Mouse (Mus musculus): Measurements from ENCODE around the gene Clasp1. TPM values are rescaled to one million over a fixed set of nuclear protein-coding genes. Genes with fewer than 3 reads are reported as not detected.

Clasp1 gene
- polyA plus RNA-seq, 1 experiment, result 22.3 TPM

DNA sequence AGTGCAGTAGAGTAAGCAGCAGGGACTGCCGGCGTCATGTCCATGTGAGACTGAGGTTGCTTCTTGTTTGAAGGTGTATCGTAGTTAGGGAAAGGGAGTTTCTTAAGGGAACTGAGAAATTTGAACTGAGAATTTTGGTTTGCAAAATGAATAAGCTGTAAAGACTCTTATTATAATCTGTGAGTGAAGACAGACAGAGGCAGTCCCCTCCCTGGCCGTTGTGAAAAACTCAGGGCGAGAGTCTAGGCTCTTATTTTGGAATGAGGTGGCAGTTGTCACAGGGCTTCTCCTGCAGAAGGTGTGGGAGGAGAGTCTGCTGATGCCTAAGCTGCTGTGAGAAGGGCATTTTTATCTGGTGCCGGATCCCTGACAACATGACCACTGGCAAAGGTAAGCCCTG, 92.8 kb downstream of the Clasp1 start:
- Histone ChIP-seq H3K4me1 (ENCODE audit: control insufficient read depth, insufficient read depth, low read length) (no peaks in the 10 kb centered on the region), H3K27ac (ENCODE audit: insufficient read depth, low read depth, low read length) (no peak overlapping the region), H3K4me3 (ENCODE audit: insufficient read depth, low read length) (no peak overlapping the region)
- no peak for TF ChIP-seq CTCF (IDR thresholded peaks at IDR 0.05; ENCODE audit: low read depth, low read length)

DNA sequence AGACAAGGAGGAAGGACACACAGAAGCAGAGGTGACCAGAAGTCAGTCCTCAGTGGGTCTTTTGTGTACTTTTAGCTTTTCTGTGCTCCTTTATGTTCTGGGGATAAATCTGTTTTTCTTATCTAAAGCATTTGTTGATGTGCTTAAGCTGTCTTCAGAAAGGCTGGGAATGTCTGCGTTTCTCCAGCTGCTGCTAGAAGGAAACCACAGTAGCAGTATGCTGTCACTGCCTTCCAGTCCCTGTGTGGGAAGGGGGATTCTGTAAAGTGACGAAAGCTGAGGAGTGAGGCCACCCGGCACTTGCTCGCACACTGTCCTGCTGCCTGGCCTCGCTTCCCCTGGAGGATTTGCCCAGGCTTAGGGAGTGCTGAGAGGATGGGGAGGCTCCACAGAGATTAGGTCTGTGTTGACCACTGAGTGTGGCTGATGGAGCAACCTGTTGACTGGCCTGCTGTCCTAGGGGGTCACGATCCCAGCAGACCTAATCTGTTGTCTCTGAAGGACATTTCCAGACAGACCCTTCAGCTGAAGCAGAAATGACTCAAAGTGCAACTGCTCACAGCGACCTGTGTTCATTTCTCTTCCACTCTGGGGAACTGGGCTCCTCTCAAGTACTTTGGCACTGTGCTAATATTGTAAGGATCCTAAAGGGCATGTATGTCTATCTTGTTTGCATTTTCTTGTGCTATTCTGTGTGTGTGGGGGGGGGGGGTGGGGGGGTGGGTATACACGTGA, 93.6 kb downstream of the Clasp1 start:
- H3K27ac ChIP-seq (ENCODE audit: insufficient read depth, low read depth, low read length), result no peak overlapping the region
- no peak overlapping the region for H3K4me3 ChIP-seq (ENCODE audit: insufficient read depth, low read length)
- H3K4me1 ChIP-seq (ENCODE audit: control insufficient read depth, insufficient read depth, low read length), result no peaks in the 10 kb centered on the region
- TF ChIP-seq POLR2A (IDR thresholded peaks at IDR 0.05; ENCODE audit: borderline replicate concordance, low read depth, low read length) (no peak), CTCF (IDR thresholded peaks at IDR 0.05; ENCODE audit: low read depth, low read length) (no peak)

DNA sequence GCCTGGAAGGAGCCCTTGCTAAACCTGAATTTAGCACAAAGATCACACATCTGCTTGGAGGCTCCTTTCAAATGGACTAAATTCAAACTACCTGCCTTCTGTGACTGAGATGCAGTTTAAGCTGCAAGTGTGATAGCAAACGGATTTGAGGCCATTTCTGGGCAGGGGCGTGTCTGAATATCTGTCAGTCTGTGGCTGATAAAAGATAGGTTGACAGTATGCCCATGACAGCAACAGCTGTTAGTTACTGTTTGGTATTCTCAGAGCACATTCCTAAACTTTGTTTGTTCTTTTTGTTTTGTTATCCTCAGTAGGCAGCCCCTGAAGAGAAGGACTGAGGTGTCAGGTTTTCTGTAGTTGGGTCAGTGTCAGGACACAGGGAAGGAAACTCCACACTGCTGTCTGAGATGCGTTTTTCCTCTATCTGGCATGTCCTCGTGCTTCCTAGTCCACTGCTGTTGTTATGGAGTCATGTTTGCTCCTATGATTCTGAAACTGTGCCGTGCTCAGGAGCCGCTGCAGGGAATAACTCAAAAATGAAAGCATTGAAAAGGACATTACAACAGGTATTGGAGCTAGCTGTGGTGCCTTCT, 94.7 kb downstream of the Clasp1 start:
- no peak overlapping the region for H3K27ac ChIP-seq (ENCODE audit: insufficient read depth, low read depth, low read length)
- no peaks in the 10 kb centered on the region for H3K4me1 ChIP-seq (ENCODE audit: control insufficient read depth, insufficient read depth, low read length)
- no peak for TF ChIP-seq POLR2A (IDR thresholded peaks at IDR 0.05; ENCODE audit: borderline replicate concordance, low read depth, low read length)
- no peak for TF ChIP-seq CTCF (IDR thresholded peaks at IDR 0.05; ENCODE audit: low read depth, low read length)
- no peak overlapping the region for H3K4me3 ChIP-seq (ENCODE audit: insufficient read depth, low read length)

DNA sequence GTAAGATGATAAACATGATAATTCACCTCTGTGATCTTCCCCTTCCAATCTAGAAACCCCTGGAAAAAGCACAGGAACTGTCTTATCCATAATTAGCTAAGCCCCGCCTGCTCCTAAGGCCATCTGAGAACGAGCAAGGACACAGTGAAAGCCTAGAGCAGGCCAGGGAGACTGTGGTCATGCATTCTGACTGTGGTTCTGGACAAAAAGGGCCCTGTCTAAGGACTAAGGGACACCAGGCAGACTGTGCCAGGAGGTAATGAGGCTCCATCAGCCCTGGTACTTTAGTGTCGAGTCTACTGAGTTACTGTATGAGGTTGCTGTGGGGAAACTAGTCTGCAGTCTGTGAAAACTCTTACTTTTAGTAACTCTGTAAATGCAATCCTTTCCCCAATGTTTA, 96.7 kb downstream of the Clasp1 start:
- no peak for TF ChIP-seq POLR2A (IDR thresholded peaks at IDR 0.05; ENCODE audit: borderline replicate concordance, low read depth, low read length)
- no peak for TF ChIP-seq CTCF (IDR thresholded peaks at IDR 0.05; ENCODE audit: low read depth, low read length)
- Histone ChIP-seq H3K4me1 (ENCODE audit: control insufficient read depth, insufficient read depth, low read length) (no peaks in the 10 kb centered on the region), H3K4me3 (ENCODE audit: insufficient read depth, low read length) (no peak overlapping the region), H3K27ac (ENCODE audit: insufficient read depth, low read depth, low read length) (no peak overlapping the region)

DNA sequence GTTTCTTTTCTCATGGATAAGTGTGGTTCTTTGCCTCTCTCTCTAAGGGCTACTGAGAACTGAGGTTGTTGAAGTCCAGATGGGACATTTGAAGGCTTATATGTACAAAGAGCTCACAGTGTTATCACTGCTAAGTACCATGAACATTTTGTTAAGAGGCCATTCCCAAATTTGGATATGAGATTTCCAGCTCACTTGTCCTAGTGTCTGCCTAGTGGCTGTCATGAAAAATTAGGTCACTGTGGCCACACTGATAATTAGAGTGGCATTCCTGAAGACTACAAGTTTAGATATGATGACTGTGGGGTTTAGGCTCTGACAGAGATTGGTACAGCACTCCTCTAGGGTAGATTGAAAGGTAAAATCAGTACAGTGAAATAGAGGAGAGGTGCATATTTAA, 97.2 kb downstream of the Clasp1 start:
- Histone ChIP-seq H3K4me3 (ENCODE audit: insufficient read depth, low read length) (no peak overlapping the region), H3K27ac (ENCODE audit: insufficient read depth, low read depth, low read length) (no peak overlapping the region), H3K4me1 (ENCODE audit: control insufficient read depth, insufficient read depth, low read length) (no peaks in the 10 kb centered on the region)
- TF ChIP-seq POLR2A (IDR thresholded peaks at IDR 0.05; ENCODE audit: borderline replicate concordance, low read depth, low read length) (no peak), CTCF (IDR thresholded peaks at IDR 0.05; ENCODE audit: low read depth, low read length) (no peak)

DNA sequence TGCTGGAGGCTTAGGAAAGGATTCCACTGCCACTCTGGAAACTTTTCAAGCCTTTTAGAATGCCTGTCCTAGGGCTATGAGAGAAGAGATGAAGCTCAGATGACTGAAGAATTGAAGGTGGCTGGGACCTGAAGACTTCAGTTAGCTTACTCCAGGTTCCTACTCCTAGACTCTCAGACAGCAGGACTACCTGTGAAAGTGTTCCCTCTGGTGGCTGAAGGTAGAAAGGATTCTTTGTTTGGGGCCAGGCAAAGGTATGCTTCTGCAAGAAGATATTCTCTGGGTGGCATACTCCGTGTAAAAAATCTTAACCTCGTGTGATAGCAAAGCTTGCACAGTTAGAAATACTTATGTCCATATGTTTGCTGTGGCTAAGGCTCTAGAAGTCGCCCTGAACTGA, 104.0 kb downstream of the Clasp1 start:
- no peaks in the 10 kb centered on the region for H3K4me1 ChIP-seq (ENCODE audit: control insufficient read depth, insufficient read depth, low read length)
- TF ChIP-seq CTCF (IDR thresholded peaks at IDR 0.05; ENCODE audit: low read depth, low read length) (no peak), POLR2A (IDR thresholded peaks at IDR 0.05; ENCODE audit: borderline replicate concordance, low read depth, low read length) (no peak)
- no peak overlapping the region for H3K4me3 ChIP-seq (ENCODE audit: insufficient read depth, low read length)
- H3K27ac ChIP-seq (ENCODE audit: insufficient read depth, low read depth, low read length), result no peak overlapping the region

DNA sequence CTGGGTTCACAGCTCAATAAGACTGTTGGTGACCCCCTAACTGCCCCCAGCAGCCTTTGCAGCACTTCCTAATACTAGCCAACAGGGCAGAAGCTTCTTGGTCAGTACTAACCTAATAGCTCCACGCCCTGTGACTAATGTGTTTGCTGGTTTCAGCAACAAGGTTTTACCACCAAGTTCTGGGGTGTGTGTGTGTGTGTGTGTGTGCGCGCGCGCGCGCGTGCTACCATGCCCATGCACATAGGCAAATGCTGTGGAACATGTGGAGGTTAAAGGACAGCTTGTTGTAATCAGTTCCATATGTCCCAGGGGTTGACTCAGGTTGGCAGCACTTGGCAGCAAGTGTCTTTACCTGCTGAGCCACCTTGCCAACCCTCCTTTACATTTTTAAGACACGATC, 105.7 kb downstream of the Clasp1 start:
- Histone ChIP-seq H3K4me3 (ENCODE audit: insufficient read depth, low read length) (no peak overlapping the region), H3K4me1 (ENCODE audit: control insufficient read depth, insufficient read depth, low read length) (no peaks in the 10 kb centered on the region), H3K27ac (ENCODE audit: insufficient read depth, low read depth, low read length) (no peak overlapping the region)
- no peak for TF ChIP-seq POLR2A (IDR thresholded peaks at IDR 0.05; ENCODE audit: borderline replicate concordance, low read depth, low read length)
- no peak for TF ChIP-seq CTCF (IDR thresholded peaks at IDR 0.05; ENCODE audit: low read depth, low read length)

DNA sequence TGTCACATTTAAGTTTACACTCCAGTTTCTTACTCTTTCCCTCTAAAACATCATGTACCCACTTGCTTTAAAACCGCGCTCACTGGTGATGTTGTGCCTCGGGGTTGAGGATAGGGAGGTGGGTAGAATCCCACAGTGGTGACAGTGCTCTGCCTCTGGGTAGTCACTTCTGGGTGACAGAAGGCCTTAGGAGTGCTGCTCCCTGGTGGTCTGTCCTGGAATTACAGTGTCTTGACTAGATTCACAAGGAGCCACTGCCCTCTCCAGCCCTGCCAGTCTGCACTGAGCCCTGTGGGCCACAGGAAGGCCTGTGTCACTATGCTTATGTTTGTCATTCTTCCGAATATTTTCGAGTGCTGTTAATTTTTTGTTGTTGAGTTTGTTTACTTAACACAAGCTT, 109.5 kb downstream of the Clasp1 start:
- H3K4me3 ChIP-seq (ENCODE audit: insufficient read depth, low read length), result no peak overlapping the region
- no peak overlapping the region for H3K27ac ChIP-seq (ENCODE audit: insufficient read depth, low read depth, low read length)
- H3K4me1 ChIP-seq (ENCODE audit: control insufficient read depth, insufficient read depth, low read length), result no peaks in the 10 kb centered on the region
- TF ChIP-seq POLR2A (IDR thresholded peaks at IDR 0.05; ENCODE audit: borderline replicate concordance, low read depth, low read length), result no peak
- TF ChIP-seq CTCF (IDR thresholded peaks at IDR 0.05; ENCODE audit: low read depth, low read length), result peak; percentile 58

DNA sequence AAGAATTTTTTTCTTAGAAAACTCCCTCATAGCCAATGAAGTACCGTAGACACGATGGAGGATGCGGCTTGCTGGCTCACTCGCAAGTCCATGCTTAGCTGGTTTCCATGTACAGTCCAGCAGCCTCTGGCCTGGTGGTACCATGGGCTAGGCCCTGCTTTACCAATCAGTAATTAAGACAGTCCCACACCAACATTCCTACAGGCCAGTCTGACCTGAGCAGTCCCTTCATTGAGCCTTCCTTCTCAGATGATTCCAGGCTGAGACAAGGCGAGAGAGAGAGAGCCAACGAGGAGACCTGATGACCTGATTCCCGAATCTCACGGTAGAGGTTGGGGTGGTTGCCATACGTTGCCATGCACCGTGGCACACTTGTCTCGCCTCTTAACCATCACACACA, 111.7 kb downstream of the Clasp1 start:
- Histone ChIP-seq H3K4me1 (ENCODE audit: control insufficient read depth, insufficient read depth, low read length) (no peaks in the 10 kb centered on the region), H3K4me3 (ENCODE audit: insufficient read depth, low read length) (no peak overlapping the region), H3K27ac (ENCODE audit: insufficient read depth, low read depth, low read length) (no peak overlapping the region)
- TF ChIP-seq POLR2A (IDR thresholded peaks at IDR 0.05; ENCODE audit: borderline replicate concordance, low read depth, low read length), result no peak

DNA sequence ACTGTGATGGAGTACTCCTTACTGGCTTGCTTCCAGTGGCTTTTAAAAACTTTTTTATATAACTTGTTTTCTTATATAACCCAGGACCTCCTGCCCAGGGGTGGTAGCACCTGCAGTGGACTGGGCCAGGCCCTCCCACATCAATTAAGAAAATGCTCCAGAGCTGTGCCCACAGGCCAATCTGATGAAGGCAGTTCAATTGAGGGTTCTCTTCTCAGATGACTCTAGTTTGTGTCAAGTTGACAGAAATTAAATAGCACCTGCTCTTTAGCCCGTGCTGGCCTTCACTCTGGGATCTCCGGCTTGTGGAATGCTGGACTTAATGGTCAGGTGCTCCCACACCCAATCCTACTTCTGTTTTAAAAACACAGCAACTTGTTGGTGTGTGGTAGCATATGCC, 112.8 kb downstream of the Clasp1 start:
- H3K4me3 ChIP-seq (ENCODE audit: insufficient read depth, low read length), result no peak overlapping the region
- TF ChIP-seq POLR2A (IDR thresholded peaks at IDR 0.05; ENCODE audit: borderline replicate concordance, low read depth, low read length) (no peak), CTCF (IDR thresholded peaks at IDR 0.05; ENCODE audit: low read depth, low read length) (no peak)
- no peaks in the 10 kb centered on the region for H3K4me1 ChIP-seq (ENCODE audit: control insufficient read depth, insufficient read depth, low read length)
- no peak overlapping the region for H3K27ac ChIP-seq (ENCODE audit: insufficient read depth, low read depth, low read length)
